Mouse (Mus musculus) forebrain, embryonic 14.5 days (tissue): ENCODE measurements around the gene Cmc1. TPM values are rescaled to one million over a fixed set of nuclear protein-coding genes. Genes with fewer than 3 reads are reported as not detected.
A peak's percentile ranks its signal among the peaks of the same experiment; 100 is the strongest.

ENCODE experiments used
- ATAC-seq: fragments of 200-750 bp; cut with Nextera tagmentation; 2 replicates; pipeline ENCODE4 v1.8.0; 2017; ENCODE audit warnings: mild to moderate bottlenecking, moderate library complexity
- DNase-seq: peaks from one replicate; pipeline ENCODE4 v3.0.0-alpha.2; 2015; ENCODE audit warnings: low spot score
- H3K27ac ChIP-seq: fragments of 300-500 bp; sonication (generic); 2 replicates; pipeline ENCODE4 v1.5.1; 2014; ENCODE audit warnings: low read depth, mild to moderate bottlenecking, control low read depth, low read length, moderate library complexity
- H3K27me3 ChIP-seq: fragments of 300-500 bp; sonication (generic); replicated peaks from 2 replicates; pipeline ENCODE4 v1.6.1; 2014; ENCODE audit warnings: low read length, control low read depth, mixed read lengths; ENCODE audit not compliant: control insufficient read depth, insufficient read depth
- H3K36me3 ChIP-seq: fragments of 300-500 bp; sonication (generic); 2 replicates; pipeline ENCODE4 v1.6.1; 2014; ENCODE audit warnings: low read length, control low read depth; ENCODE audit not compliant: control insufficient read depth, insufficient read depth
- H3K4me1 ChIP-seq: fragments of 300-500 bp; sonication (generic); 2 replicates; pipeline ENCODE4 v1.6.1; 2014; ENCODE audit warnings: antibody characterized with exemption, low read length, control low read depth; ENCODE audit not compliant: control insufficient read depth, insufficient read depth
- H3K4me2 ChIP-seq: fragments of 300-500 bp; sonication (generic); 2 replicates; pipeline ENCODE4 v1.6.1; 2014; ENCODE audit warnings: mild to moderate bottlenecking, control low read depth, low read length
- H3K4me3 ChIP-seq: fragments of 300-500 bp; sonication (generic); 2 replicates; pipeline ENCODE4 v1.5.1; 2014; ENCODE audit warnings: low read depth, low read length, control low read depth
- H3K9ac ChIP-seq: fragments of 300-500 bp; sonication (generic); 2 replicates; pipeline ENCODE4 v1.6.1; 2014; ENCODE audit warnings: mild to moderate bottlenecking, low read length, control low read depth, moderate library complexity
- H3K9me3 ChIP-seq: fragments of 300-500 bp; sonication (generic); replicated peaks from 2 replicates; pipeline ENCODE4 v1.6.1; 2016; ENCODE audit warnings: low read length, control low read depth, mixed read lengths; ENCODE audit not compliant: control insufficient read depth
- whole genome bisulfite sequencing: fragments of 180-500 bp; shearing (Covaris S2); extraction: QIAGEN DNeasy Blood & Tissue Kit; methylation state at CpG from one replicate; pipeline ENCODE4 v1.1.7; 2014; 5-methylcytosine and 5-hydroxymethylcytosine counted together
- polyA plus RNA-seq: library from polyadenylated mRNA; unstranded; fragments of >200 nt; fragmentation: Nextera tagmentation; extraction: Ambion mirVana; gene quantifications from 2 replicates; pipeline ENCODE4 v1.2.1, GENCODE M21; 2014

Cmc1 gene
- polyA plus RNA-seq, 1 experiment from 2014 or later, result 52.7 TPM

- H3K36me3 ChIP-seq, result no peaks in the 10 kb centered on the region
- H3K27me3 ChIP-seq, result no peaks in the 10 kb centered on the region
- DNase-seq (no peak), ATAC-seq (no peak)
- WGBS, result 100% methylated on average over 2 of the region's 2 CpGs
- no peak overlapping the region for H3K9ac ChIP-seq
- no peak overlapping the region for H3K4me2 ChIP-seq
- H3K4me1 ChIP-seq, result no peaks in the 10 kb centered on the region
- H3K27ac ChIP-seq, result no peak overlapping the region
- no peak overlapping the region for H3K4me3 ChIP-seq
- H3K9me3 ChIP-seq, result no peaks in the 10 kb centered on the region
Observed at GRCm38 (mm10) chr9:118100484-118100883, 49.5 kb downstream of the Cmc1 start.

GRCm38 (mm10) chr9:118099395-118099794 is 50.6 kb downstream of the Cmc1 start:
- Histone ChIP-seq H3K9me3 (no peaks in the 10 kb centered on the region), H3K4me1 (no peaks in the 10 kb centered on the region), H3K27me3 (no peaks in the 10 kb centered on the region), H3K36me3 (no peaks in the 10 kb centered on the region), H3K9ac (no peak overlapping the region), H3K27ac (no peak overlapping the region), H3K4me2 (no peak overlapping the region), H3K4me3 (no peak overlapping the region)
- peak; percentile 89 for ATAC-seq
- WGBS, result 42% methylated on average over 4 of the region's 4 CpGs
- DNase-seq, result peak; percentile 78

DNA sequence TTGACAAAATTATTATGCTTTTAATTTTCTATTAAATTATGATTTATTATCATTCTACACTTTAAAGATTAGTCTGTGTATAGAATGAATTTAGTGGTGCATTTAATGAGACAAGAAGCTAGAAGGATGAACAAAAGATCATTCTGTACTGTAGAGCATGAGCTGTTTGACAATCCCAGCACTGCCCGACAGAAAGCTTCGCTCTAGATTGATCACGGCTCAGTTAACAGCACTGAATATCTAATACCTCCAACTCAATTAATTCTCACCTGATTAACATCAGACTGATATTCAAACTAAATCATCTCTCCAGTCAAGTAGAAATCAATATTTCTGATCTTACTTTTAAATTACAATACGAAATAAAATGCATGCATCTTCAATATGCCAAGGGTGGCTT is 66.1 kb downstream of the Cmc1 start:
- H3K36me3 ChIP-seq, result no peaks in the 10 kb centered on the region
- H3K9me3 ChIP-seq, result no peaks in the 10 kb centered on the region
- H3K9ac ChIP-seq, result no peak overlapping the region
- no peaks in the 10 kb centered on the region for H3K27me3 ChIP-seq
- 34% methylated on average over 4 of the region's 4 CpGs for WGBS
- H3K4me2 ChIP-seq, result no peak overlapping the region
- no peak overlapping the region for H3K4me3 ChIP-seq
- no peak overlapping the region for H3K27ac ChIP-seq
- ATAC-seq (no peak), DNase-seq (peak; percentile 46)
- H3K4me1 ChIP-seq, result peaks cover 10% of the 10 kb centered on the region

DNA sequence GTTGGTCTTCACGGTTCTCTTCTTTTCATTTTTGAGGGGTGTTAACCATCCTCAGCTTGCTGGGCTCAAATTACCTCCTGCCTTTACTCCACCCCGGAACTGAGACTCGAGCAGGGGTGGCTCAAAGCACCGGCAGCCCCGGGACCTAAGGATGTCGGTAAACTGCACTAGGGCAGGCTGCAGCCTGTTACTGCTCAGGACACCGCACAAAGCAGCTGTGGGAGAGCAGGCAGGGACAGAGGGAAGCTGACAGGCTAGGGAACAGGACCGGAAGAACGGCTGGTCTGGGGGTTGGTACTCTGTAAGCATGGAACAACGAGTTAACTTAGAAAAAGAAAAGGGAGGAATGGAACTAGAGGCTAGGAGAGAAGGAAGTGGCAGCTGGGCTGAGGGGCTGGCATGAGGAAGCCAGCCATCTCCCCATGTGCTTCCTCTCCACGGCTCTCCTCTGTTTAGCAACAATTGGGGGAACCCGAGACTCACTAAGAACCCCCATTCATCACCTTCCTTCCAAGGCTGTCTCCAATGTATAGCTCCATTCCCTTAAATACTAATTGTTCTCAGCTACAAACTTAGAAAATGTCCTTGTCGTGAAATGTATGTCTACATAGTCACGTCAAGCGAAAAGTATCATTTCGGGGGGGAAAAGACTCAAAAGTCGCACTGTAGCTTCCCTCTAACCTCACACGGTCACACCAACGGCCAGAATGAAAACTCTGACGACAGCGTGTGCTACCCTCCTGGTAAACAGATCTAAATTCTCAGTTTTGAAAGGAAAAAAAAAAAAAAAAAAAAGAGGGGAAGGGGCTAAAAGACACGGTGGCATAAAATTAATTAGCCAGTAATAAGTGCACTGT is 67.2 kb downstream of the Cmc1 start:
- ATAC-seq (no peak; the same call in 1 of the 2 replicates), DNase-seq (no peak)
- Histone ChIP-seq H3K27me3 (no peaks in the 10 kb centered on the region), H3K9ac (peak overlapping the region; percentile 18; the same call in 1 of the 2 replicates), H3K4me2 (peak overlapping the region; percentile 35), H3K4me3 (no peak overlapping the region), H3K4me1 (peaks cover 10% of the 10 kb centered on the region), H3K9me3 (no peaks in the 10 kb centered on the region), H3K36me3 (no peaks in the 10 kb centered on the region), H3K27ac (no peak overlapping the region)
- whole genome bisulfite sequencing, result 26% methylated on average over 22 of the region's 22 CpGs

DNA sequence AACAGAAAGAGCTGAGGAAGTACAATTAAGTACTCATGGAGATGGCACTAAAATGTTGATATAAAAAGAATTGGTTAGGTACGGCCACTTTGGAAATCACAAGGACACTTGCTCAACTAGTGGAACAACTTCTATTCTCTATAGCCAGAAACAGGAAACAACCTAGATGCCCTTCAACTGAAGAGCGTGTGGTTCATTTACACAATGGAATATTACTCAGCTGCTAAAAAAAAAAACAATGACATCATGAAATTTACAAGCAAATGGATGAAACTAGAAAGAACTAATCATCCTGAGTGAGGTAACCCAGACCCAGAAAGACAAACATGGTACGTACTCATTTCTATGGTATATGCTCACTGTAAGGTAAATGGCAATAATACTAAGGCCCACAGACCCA is 76.6 kb downstream of the Cmc1 start:
- no peak for ATAC-seq
- H3K27me3 ChIP-seq, result no peaks in the 10 kb centered on the region
- H3K9ac ChIP-seq, result no peak overlapping the region
- no peaks in the 10 kb centered on the region for H3K9me3 ChIP-seq
- H3K4me1 ChIP-seq, result no peaks in the 10 kb centered on the region
- H3K36me3 ChIP-seq, result peaks cover 14% of the 10 kb centered on the region; the same call in 1 of the 2 replicates
- no peak overlapping the region for H3K4me2 ChIP-seq
- H3K4me3 ChIP-seq, result no peak overlapping the region
- whole genome bisulfite sequencing, result 97% methylated on average over 3 of the region's 3 CpGs
- no peak overlapping the region for H3K27ac ChIP-seq
- no peak for DNase-seq

- Histone ChIP-seq H3K9me3 (no peaks in the 10 kb centered on the region), H3K9ac (no peak overlapping the region), H3K4me1 (no peaks in the 10 kb centered on the region), H3K36me3 (peaks cover 19% of the 10 kb centered on the region; the same call in 1 of the 2 replicates), H3K27me3 (no peaks in the 10 kb centered on the region), H3K4me3 (no peak overlapping the region), H3K4me2 (no peak overlapping the region), H3K27ac (no peak overlapping the region)
- DNase-seq, result no peak
- whole genome bisulfite sequencing, result 94% methylated on average over 5 of the region's 5 CpGs
- no peak for ATAC-seq
Observed at GRCm38 (mm10) chr9:118072101-118072500, 77.9 kb downstream of the Cmc1 start.

DNA sequence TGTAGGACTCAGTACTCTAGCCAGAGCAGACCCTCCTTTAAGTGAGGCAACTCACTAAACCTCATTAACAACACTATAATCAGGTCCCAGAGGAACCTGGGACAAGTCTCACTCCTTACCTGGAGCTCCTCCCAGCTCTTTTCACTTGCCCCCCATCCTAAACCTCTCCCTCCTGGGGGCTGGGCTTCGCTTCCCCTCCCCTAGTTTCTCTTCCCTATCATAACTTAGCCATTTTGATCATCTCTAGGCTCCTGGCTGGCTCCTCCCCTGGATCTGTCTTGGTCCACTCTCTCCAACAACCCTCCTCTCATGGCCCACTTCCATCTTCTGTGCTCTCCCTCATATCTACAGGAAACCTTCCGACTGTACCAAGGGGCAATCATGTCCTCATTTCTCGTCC is 78.6 kb downstream of the Cmc1 start:
- no peak overlapping the region for H3K4me3 ChIP-seq
- H3K36me3 ChIP-seq, result peaks cover 20% of the 10 kb centered on the region; the same call in 1 of the 2 replicates
- H3K4me2 ChIP-seq, result no peak overlapping the region
- ATAC-seq (no peak), DNase-seq (no peak)
- H3K27ac ChIP-seq, result no peak overlapping the region
- no peaks in the 10 kb centered on the region for H3K4me1 ChIP-seq
- no peaks in the 10 kb centered on the region for H3K27me3 ChIP-seq
- H3K9me3 ChIP-seq, result no peaks in the 10 kb centered on the region
- no peak overlapping the region for H3K9ac ChIP-seq
- 82% methylated on average over 3 of the region's 3 CpGs for WGBS

DNA sequence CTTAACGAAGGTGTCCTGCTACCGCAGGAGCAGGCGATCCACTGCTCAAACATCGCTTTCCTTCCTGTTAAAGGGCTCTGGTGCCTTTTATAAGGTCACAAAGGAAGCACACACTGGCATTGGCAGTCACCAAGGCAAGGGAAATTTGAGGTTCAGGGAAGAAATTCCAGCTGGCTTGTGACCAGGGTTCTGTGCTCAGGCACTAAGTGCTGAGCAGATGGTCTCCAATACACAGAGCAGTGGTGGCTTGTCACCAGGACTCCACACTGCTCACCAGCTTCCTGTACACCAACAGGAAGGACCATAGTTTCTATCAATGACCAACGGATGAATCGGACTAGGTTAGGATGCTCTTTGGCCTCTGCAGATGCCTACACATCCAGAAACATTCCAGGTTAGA is 79.5 kb downstream of the Cmc1 start:
- Histone ChIP-seq H3K9ac (no peak overlapping the region), H3K4me3 (no peak overlapping the region), H3K27ac (no peak overlapping the region), H3K9me3 (no peaks in the 10 kb centered on the region), H3K4me1 (no peaks in the 10 kb centered on the region), H3K36me3 (peaks cover 23% of the 10 kb centered on the region; the same call in 1 of the 2 replicates), H3K4me2 (no peak overlapping the region), H3K27me3 (no peaks in the 10 kb centered on the region)
- 95% methylated on average over 6 of the region's 6 CpGs for WGBS
- DNase-seq (peak; percentile 23), ATAC-seq (no peak)

DNA sequence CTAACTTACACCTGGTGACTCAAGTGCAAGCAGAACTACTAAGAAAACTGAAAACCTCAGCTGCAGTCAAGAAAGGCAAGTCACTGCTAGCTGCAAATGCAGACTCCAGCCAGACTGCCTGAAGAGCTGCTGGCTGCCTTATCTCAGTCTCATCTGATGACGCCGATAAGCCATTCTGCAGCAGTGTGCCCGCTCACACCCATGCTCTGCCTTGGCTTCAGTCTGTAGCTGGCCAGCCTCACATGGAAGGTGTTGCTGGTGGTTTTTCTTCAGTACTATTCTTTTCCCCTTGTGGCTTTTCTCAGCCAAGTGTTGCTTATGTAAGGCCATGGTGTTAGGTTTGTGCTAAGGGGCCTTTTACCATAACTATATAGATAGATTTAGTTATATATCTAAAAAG is 90.9 kb downstream of the Cmc1 start:
- H3K4me3 ChIP-seq, result no peak overlapping the region
- no peak overlapping the region for H3K4me2 ChIP-seq
- no peak overlapping the region for H3K27ac ChIP-seq
- H3K9me3 ChIP-seq, result no peaks in the 10 kb centered on the region
- ATAC-seq (no peak), DNase-seq (no peak)
- peaks cover 50% of the 10 kb centered on the region for H3K36me3 ChIP-seq
- H3K4me1 ChIP-seq, result no peaks in the 10 kb centered on the region
- no peaks in the 10 kb centered on the region for H3K27me3 ChIP-seq
- no peak overlapping the region for H3K9ac ChIP-seq
- WGBS, result 89% methylated on average over 3 of the region's 3 CpGs
